Mouse (Mus musculus) kidney, adult 18-20 months (tissue): ENCODE data around the gene Wwp2.
A peak's percentile ranks its signal among the peaks of the same experiment; 100 is the strongest.

Experiments
- DNase-seq: peaks from one replicate; pipeline ENCODE4 v3.0.0; 2021

The Wwp2 gene

DNA sequence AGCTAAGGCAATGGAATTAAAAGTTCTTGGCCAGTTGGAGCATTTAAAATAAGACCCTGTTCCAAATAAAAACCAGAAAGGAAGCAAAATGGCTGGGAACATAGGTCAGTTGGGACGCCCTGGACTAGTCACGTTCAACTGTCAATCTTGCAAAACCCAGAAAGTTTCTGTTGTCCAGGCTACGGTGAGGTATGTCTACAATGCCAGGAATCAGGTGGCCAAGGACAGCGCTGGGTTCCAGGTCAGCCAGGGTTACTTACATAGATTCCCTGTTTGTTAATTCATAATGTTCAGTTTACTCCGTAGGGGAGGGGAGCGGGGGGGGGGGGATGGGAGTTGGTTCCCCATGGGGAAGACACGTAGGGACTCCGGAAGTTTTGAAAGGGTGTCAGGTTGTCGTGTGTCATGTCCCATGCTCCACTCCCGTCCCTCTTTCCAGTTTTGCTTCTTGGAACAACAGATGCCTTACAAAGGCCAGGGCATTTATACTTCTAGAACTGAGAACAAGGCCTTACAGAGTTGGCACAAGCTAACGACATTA is 674 bp upstream of the Wwp2 start:
- DNase-seq: no peak

- no peak for DNase-seq
Observed at GRCm38 (mm10) chr8:107436841-107437421, 766 bp downstream of the Wwp2 start.

DNA sequence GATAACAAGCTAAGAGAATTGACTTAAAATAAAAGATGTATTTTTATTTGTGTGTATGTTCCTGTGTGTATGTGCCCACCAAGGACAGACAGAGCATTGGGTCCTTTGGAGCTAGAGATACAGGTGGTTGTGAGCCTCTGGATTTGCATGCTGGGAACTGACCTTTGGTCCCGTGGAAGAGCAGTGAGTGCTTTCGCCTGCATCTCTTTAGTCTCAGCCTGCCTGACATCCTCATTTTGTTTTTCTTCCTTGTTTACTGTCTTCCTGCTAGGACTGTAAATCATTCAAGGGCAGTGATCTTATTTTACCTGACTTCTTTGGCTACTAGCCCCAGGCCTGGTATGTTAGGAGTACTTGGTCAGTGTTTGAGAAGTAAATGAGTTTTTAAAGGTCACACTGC is 1.5 kb downstream of the Wwp2 start:
- DNase-seq: peak; percentile 54

GRCm38 (mm10) chr8:107439880-107440625 is 3.9 kb downstream of the Wwp2 start:
- no peak for DNase-seq

DNA sequence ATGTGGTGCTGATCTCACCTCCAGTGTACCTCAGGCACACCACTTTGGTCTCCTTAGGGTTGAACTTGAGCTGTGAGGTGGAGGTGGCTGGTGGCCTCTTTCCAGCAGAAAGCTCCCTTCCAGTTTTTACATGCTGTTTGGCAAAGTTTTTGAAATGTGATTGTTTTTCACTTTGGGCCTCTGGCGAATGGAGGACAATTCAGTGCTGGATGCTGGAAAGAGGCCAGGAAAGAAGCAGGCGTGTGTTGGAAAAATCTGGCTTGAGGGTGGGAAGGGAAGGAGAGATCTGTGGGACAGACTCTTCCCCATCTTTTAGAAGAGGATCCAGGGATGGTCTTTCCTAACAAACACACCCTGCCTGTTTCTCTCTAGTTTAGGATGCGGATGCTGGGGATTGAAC is 8.5 kb downstream of the Wwp2 start:
- DNase-seq: no peak

GRCm38 (mm10) chr8:107447713-107448112 is 11.5 kb downstream of the Wwp2 start:
- no peak for DNase-seq

DNA sequence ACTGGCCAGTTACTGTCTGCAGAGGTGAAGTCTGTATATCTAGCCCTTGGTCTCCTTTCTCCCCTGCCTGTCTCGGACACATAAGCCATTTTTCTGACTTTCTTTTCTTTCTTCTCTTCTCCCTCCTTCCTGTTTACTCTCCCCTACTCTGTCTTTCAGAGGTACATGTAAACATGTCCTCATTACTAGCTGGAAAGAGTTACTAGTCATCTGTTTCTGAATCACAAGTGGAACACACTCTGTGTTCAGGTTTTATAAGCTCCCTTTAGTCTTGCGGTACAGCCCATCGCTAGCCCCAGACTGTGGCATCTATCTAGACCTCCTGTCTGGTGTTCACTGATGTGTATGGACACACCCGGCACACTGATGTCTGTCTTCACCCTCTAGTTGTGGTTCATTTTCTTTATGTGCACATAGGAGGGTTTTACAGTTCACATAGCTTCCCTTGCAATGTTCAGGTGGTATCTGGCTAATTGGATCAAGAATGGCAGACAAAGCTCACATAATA is 12.3 kb downstream of the Wwp2 start:
- DNase-seq: no peak

DNA sequence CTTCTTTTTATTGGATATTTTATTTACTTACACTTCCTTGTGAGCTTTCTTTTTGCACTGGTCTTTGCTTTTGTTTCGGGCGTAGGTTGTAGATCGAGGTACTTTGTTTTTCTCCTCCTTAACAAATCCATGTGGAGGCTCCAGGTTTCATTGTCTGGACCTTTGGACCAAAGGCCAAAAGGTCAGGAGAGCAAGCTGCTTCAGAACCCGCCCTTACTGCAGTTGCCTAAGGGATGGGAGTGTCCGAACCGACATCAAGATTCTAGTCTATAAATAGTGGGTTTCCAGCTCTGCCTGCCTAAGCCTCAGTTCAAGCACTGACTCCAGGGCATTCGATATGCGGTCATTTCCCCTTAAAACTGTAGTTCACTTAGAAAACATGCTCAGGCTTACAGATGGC is 13.0 kb downstream of the Wwp2 start:
- peak; percentile 64 for DNase-seq

GRCm38 (mm10) chr8:107449655-107450054 is 13.5 kb downstream of the Wwp2 start:
- no peak for DNase-seq

- DNase-seq: no peak
Observed at GRCm38 (mm10) chr8:107451414-107452066, 15.4 kb downstream of the Wwp2 start.

GRCm38 (mm10) chr8:107453386-107453785 is 17.2 kb downstream of the Wwp2 start:
- peak; percentile 59 for DNase-seq

GRCm38 (mm10) chr8:107455268-107455667 is 19.1 kb downstream of the Wwp2 start:
- peak; percentile 29 for DNase-seq

GRCm38 (mm10) chr8:107457725-107458124 is 21.6 kb downstream of the Wwp2 start:
- DNase-seq: no peak

- DNase-seq: no peak
Observed at GRCm38 (mm10) chr8:107458281-107458680, 22.1 kb downstream of the Wwp2 start.

GRCm38 (mm10) chr8:107462423-107462822 is 26.3 kb downstream of the Wwp2 start:
- DNase-seq: no peak

- DNase-seq: no peak
Observed at GRCm38 (mm10) chr8:107465332-107465990, 29.3 kb downstream of the Wwp2 start.

GRCm38 (mm10) chr8:107466642-107467041 is 30.5 kb downstream of the Wwp2 start:
- DNase-seq: no peak

DNA sequence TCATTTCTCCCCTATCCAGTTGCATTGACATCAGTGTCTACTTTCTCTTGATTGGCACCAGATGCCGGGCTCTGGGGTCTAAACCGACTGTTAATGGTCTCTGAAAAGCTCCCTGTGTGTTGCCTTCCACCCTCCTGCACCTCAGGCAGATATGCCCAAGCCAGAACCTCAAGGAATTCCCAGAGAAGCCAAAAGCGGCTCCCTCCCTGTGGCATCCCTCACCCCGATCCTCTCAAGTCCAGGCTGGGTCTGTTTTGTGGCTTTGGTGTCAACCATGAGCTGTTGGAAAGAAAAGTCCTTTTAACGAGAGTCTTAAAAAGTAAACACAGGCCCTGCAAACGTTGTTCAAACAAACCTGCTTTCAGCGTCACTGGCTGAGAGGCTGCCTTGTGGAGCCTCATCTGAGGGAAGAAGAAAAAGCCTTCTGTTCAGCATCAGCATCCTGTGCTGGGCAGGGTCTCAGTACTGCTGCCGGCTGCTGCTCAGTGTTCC is 32.7 kb downstream of the Wwp2 start:
- DNase-seq: no peak

GRCm38 (mm10) chr8:107470302-107470701 is 34.1 kb downstream of the Wwp2 start:
- DNase-seq: no peak

DNA sequence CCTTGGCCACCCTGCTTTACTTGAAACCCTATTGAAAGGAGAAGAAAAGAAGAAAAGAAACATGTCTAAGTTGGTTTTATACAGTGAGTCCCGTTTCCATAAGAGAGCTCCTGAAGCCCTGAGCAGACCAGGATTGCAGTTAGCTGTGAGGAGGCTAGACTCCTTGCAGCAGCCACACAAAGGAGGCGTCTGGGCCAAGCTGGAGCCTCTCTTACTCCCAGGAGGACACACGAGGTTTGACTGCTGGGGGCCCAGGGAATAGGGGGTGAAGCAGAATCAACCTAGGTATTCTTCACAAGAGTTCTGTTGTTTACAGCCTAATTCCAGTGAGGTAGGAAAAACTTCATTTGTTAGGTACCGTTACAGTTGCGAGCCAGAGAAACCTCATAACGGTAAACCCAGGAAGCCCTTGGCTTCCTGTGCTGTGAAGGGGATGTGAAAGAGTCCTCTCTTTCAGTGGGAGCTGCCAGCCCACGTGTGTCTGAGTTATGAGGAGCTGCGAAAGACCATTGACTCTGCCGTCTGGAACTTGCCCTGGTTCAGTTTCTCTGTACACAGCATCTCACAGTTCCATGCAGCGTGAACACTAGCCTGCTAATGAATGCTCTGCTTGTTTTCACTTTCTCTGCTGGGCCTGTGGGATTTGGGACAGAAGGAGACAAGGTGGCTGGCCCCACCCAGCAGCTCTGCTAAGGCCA is 36.4 kb downstream of the Wwp2 start:
- DNase-seq: no peak

DNA sequence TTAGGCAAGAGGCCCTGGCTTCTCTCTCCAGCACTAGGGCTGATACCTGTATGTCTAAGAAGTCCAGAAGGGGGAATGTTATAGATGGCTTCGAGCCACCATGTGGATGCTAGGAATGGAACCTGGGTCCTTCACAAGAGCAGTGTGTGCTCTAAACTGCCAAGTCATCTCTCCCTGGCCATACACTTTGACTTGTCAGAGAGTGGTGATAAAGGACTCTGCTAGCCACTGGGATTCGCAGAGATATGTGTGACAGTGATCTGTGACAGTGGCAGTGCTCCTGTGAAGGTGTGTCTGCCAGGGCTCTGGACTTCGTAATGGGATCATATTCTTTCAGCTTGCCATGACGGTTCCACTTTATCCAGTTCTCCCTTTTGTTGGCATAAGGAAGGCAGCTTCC is 37.2 kb downstream of the Wwp2 start:
- no peak for DNase-seq

DNA sequence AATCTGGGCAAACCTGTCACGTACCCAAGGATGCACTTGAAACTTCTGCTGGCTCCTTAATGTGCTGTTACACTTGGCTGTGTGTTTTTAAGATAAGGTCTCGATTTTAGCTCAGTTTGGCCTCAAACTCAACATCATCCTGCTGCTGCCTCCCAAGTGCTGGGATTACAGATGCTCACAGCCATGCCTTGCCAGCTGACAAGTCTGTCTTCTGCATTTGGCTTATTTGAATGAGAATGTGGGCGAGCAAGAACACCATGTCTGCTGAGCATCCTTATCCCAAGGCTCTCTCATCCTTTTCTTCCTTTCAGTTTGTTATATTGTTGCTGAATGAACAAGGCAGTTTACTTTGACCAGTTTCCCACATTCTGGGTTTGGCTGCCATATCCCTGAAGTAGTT is 39.4 kb downstream of the Wwp2 start:
- no peak for DNase-seq
